Mouse (Mus musculus): ENCODE measurements around the gene Ephx3. TPM values are rescaled to one million over a fixed set of nuclear protein-coding genes. Genes with fewer than 3 reads are reported as not detected.
"Not testable (repeated sequence)": the region's sequence is repeated elsewhere in the genome, so short reads cannot be mapped to it uniquely, and the experiment has no call there.

The Ephx3 gene
- 0.11 TPM in 1 of 2 replicates, not detected in the other for polyA plus RNA-seq (2016; fragmentation: Nextera tagmentation; extraction: Ambion mirVana)

GRCm38 (mm10) chr17:32188863-32189636, at the start of gene Ephx3:
TSS of gene Ephx3 (minus strand) at chr17:32189549.
- 5% methylated on average over 42 of the region's 42 CpGs for WGBS
- H3K4me3 ChIP-seq, result peak within 1 kb of the TSS; percentile 52
- H3K27me3 ChIP-seq (ENCODE audit: low read depth, poor library complexity, severe bottlenecking), result peaks cover 39% of the 10 kb centered on the region
- H3K36me3 ChIP-seq, result no peaks in the 10 kb centered on the region
- no peaks in the 10 kb centered on the region for H3K9me3 ChIP-seq (replicated peaks)
- DNase-seq (ENCODE audit: low spot score), result peak; percentile 52
- peaks cover 18% of the 10 kb centered on the region for H3K4me1 ChIP-seq
- peak within 1 kb of the TSS; percentile 25; the same call in 1 of the 2 replicates for H3K27ac ChIP-seq

GRCm38 (mm10) chr17:32238589-32238988, 49.2 kb upstream of the Ephx3 start:
- Histone ChIP-seq H3K36me3 (peaks cover 33% of the 10 kb centered on the region), H3K9me3 (replicated peaks) (no peaks in the 10 kb centered on the region), H3K4me3 (no peak overlapping the region), H3K4me1 (peaks cover 17% of the 10 kb centered on the region), H3K27me3 (ENCODE audit: low read depth, poor library complexity, severe bottlenecking) (no peaks in the 10 kb centered on the region), H3K27ac (no peak overlapping the region)
- no peak for DNase-seq (ENCODE audit: low spot score)
- 69% methylated on average over 1 of the region's 1 CpGs for WGBS

- no peak for DNase-seq (ENCODE audit: low spot score)
- no peaks in the 10 kb centered on the region for H3K27me3 ChIP-seq (ENCODE audit: low read depth, poor library complexity, severe bottlenecking)
- 80% methylated on average over 5 of the region's 5 CpGs for WGBS
- H3K4me1 ChIP-seq, result peaks cover 17% of the 10 kb centered on the region
- peaks cover 23% of the 10 kb centered on the region for H3K36me3 ChIP-seq
- H3K4me3 ChIP-seq, result no peak overlapping the region
- H3K27ac ChIP-seq, result no peak overlapping the region
- no peaks in the 10 kb centered on the region for H3K9me3 ChIP-seq (replicated peaks)
Measured at GRCm38 (mm10) chr17:32235534-32236191, 46.3 kb upstream of the Ephx3 start.

- no peak overlapping the region for H3K4me3 ChIP-seq
- H3K4me1 ChIP-seq, result peaks cover 13% of the 10 kb centered on the region
- DNase-seq (ENCODE audit: low spot score), result no peak
- H3K36me3 ChIP-seq, result peaks cover 33% of the 10 kb centered on the region
- H3K27ac ChIP-seq, result no peak overlapping the region
- H3K27me3 ChIP-seq (ENCODE audit: low read depth, poor library complexity, severe bottlenecking), result no peaks in the 10 kb centered on the region
- no peaks in the 10 kb centered on the region for H3K9me3 ChIP-seq (replicated peaks)
Measured at GRCm38 (mm10) chr17:32233174-32233573, 43.8 kb upstream of the Ephx3 start.

- Histone ChIP-seq H3K36me3 (peaks cover 64% of the 10 kb centered on the region), H3K27ac (no peak overlapping the region)
- no peak for DNase-seq (ENCODE audit: low spot score)
Measured at GRCm38 (mm10) chr17:32229256-32229655, 39.9 kb upstream of the Ephx3 start.

GRCm38 (mm10) chr17:32220873-32221272, 31.5 kb upstream of the Ephx3 start:
- no peak for DNase-seq (ENCODE audit: low spot score)
- WGBS, result 72% methylated on average over 3 of the region's 3 CpGs
- H3K27me3 ChIP-seq (ENCODE audit: low read depth, poor library complexity, severe bottlenecking), result no peaks in the 10 kb centered on the region
- H3K9me3 ChIP-seq (replicated peaks), result no peaks in the 10 kb centered on the region
- no peak overlapping the region for H3K4me3 ChIP-seq
- no peaks in the 10 kb centered on the region for H3K4me1 ChIP-seq
- H3K36me3 ChIP-seq, result peaks cover 100% of the 10 kb centered on the region
- H3K27ac ChIP-seq, result no peak overlapping the region

More at GRCm38 (mm10) chr17:32229256-32229655, 39.9 kb upstream of the Ephx3 start:
- Histone ChIP-seq H3K4me1 (no peaks in the 10 kb centered on the region), H3K9me3 (replicated peaks) (no peaks in the 10 kb centered on the region), H3K27me3 (ENCODE audit: low read depth, poor library complexity, severe bottlenecking) (no peaks in the 10 kb centered on the region), H3K4me3 (no peak overlapping the region)
- 95% methylated on average over 4 of the region's 4 CpGs for WGBS

GRCm38 (mm10) chr17:32215587-32215986, 26.2 kb upstream of the Ephx3 start:
- H3K36me3 ChIP-seq, result peaks cover 100% of the 10 kb centered on the region
- H3K27ac ChIP-seq; H3K27me3 ChIP-seq (ENCODE audit: low read depth, poor library complexity, severe bottlenecking); DNase-seq (ENCODE audit: low spot score); H3K4me3 ChIP-seq; H3K9me3 ChIP-seq (replicated peaks); H3K4me1 ChIP-seq: not testable (repeated sequence)
- whole genome bisulfite sequencing, result 71% methylated on average over 4 of the region's 4 CpGs

- DNase-seq (ENCODE audit: low spot score), result not testable (repeated sequence)
Measured at GRCm38 (mm10) chr17:32211554-32211953, 22.2 kb upstream of the Ephx3 start.

GRCm38 (mm10) chr17:32209752-32210151, 20.4 kb upstream of the Ephx3 start:
- whole genome bisulfite sequencing, result 71% methylated on average over 3 of the region's 3 CpGs
- Histone ChIP-seq H3K4me1 (peaks cover 2% of the 10 kb centered on the region; the same call in 1 of the 2 replicates), H3K9me3 (replicated peaks) (no peaks in the 10 kb centered on the region), H3K4me3 (no peak overlapping the region), H3K27ac (no peak overlapping the region), H3K36me3 (peaks cover 100% of the 10 kb centered on the region), H3K27me3 (ENCODE audit: low read depth, poor library complexity, severe bottlenecking) (no peaks in the 10 kb centered on the region)
- peak; percentile 62 for DNase-seq (ENCODE audit: low spot score)

More at GRCm38 (mm10) chr17:32211554-32211953, 22.2 kb upstream of the Ephx3 start:
- not testable (repeated sequence) for H3K9me3 ChIP-seq (replicated peaks); H3K27ac ChIP-seq; H3K27me3 ChIP-seq (ENCODE audit: low read depth, poor library complexity, severe bottlenecking); H3K4me1 ChIP-seq; H3K4me3 ChIP-seq
- WGBS, result 94% methylated on average over 6 of the region's 6 CpGs
- peaks cover 100% of the 10 kb centered on the region for H3K36me3 ChIP-seq

GRCm38 (mm10) chr17:32209144-32209543, 19.8 kb upstream of the Ephx3 start:
- Histone ChIP-seq H3K4me1 (peaks cover 2% of the 10 kb centered on the region; the same call in 1 of the 2 replicates), H3K9me3 (replicated peaks) (no peaks in the 10 kb centered on the region), H3K27me3 (ENCODE audit: low read depth, poor library complexity, severe bottlenecking) (no peaks in the 10 kb centered on the region), H3K36me3 (peaks cover 100% of the 10 kb centered on the region), H3K27ac (no peak overlapping the region), H3K4me3 (no peak overlapping the region)
- 72% methylated on average over 6 of the region's 6 CpGs for WGBS
- DNase-seq (ENCODE audit: low spot score), result no peak

- Histone ChIP-seq H3K4me1 (peaks cover 2% of the 10 kb centered on the region; the same call in 1 of the 2 replicates), H3K4me3 (no peak overlapping the region), H3K36me3 (peaks cover 100% of the 10 kb centered on the region), H3K27ac (no peak overlapping the region), H3K27me3 (ENCODE audit: low read depth, poor library complexity, severe bottlenecking) (no peaks in the 10 kb centered on the region), H3K9me3 (replicated peaks) (no peaks in the 10 kb centered on the region)
- DNase-seq (ENCODE audit: low spot score), result no peak
- WGBS, result 84% methylated on average over 5 of the region's 5 CpGs
Measured at GRCm38 (mm10) chr17:32207586-32208245, 18.4 kb upstream of the Ephx3 start.

GRCm38 (mm10) chr17:32205345-32205744, 16.0 kb upstream of the Ephx3 start:
- no peak for DNase-seq (ENCODE audit: low spot score)
- H3K27me3 ChIP-seq (ENCODE audit: low read depth, poor library complexity, severe bottlenecking), result no peaks in the 10 kb centered on the region
- peaks cover 2% of the 10 kb centered on the region; the same call in 1 of the 2 replicates for H3K4me1 ChIP-seq
- no peak overlapping the region for H3K4me3 ChIP-seq
- H3K36me3 ChIP-seq, result peaks cover 100% of the 10 kb centered on the region
- 90% methylated on average over 3 of the region's 3 CpGs for WGBS
- H3K27ac ChIP-seq, result no peak overlapping the region
- H3K9me3 ChIP-seq (replicated peaks), result no peaks in the 10 kb centered on the region

GRCm38 (mm10) chr17:32202972-32203371, 13.6 kb upstream of the Ephx3 start:
- WGBS, result 92% methylated on average over 3 of the region's 3 CpGs
- H3K4me3 ChIP-seq, result no peak overlapping the region
- no peaks in the 10 kb centered on the region for H3K27me3 ChIP-seq (ENCODE audit: low read depth, poor library complexity, severe bottlenecking)
- peaks cover 100% of the 10 kb centered on the region for H3K36me3 ChIP-seq
- no peak for DNase-seq (ENCODE audit: low spot score)
- H3K27ac ChIP-seq, result no peak overlapping the region
- H3K9me3 ChIP-seq (replicated peaks), result no peaks in the 10 kb centered on the region
- H3K4me1 ChIP-seq, result no peaks in the 10 kb centered on the region
